Mouse (Mus musculus): ENCODE results near the gene Cldn14.
"Not testable (repeated sequence)": the region's sequence is repeated elsewhere in the genome, so short reads cannot be mapped to it uniquely, and the experiment has no call there.

Cldn14 gene

GRCm38 (mm10) chr16:94008737-94009136 is at the start of gene Cldn14:
Gene Cldn14 (minus strand): TSS chr16:94008837.
- DNase-seq (ENCODE audit: extremely low spot score): no peak

- DNase-seq (ENCODE audit: extremely low spot score): no peak
Observed at GRCm38 (mm10) chr16:94055576-94055975, 46.9 kb upstream of the Cldn14 start.

- DNase-seq (ENCODE audit: extremely low spot score): no peak
Observed at GRCm38 (mm10) chr16:94055176-94055575, 46.5 kb upstream of the Cldn14 start.

- no peak for DNase-seq (ENCODE audit: extremely low spot score)
Observed at GRCm38 (mm10) chr16:94050368-94050767, 41.7 kb upstream of the Cldn14 start.

GRCm38 (mm10) chr16:94044996-94045395 is 36.4 kb upstream of the Cldn14 start:
- DNase-seq (ENCODE audit: extremely low spot score): no peak

- DNase-seq (ENCODE audit: extremely low spot score): no peak
Observed at GRCm38 (mm10) chr16:94043797-94044196, 35.2 kb upstream of the Cldn14 start.

GRCm38 (mm10) chr16:94041065-94041712 is 32.6 kb upstream of the Cldn14 start:
- DNase-seq (ENCODE audit: extremely low spot score): peak; percentile 15

- no peak for DNase-seq (ENCODE audit: extremely low spot score)
Observed at GRCm38 (mm10) chr16:94040485-94040884, 31.8 kb upstream of the Cldn14 start.

GRCm38 (mm10) chr16:94038986-94039341 is 30.3 kb upstream of the Cldn14 start:
- DNase-seq (ENCODE audit: extremely low spot score): no peak

- peak; percentile 56 for DNase-seq (ENCODE audit: extremely low spot score)
Observed at GRCm38 (mm10) chr16:94038272-94038985, 29.8 kb upstream of the Cldn14 start.

- no peak for DNase-seq (ENCODE audit: extremely low spot score)
Observed at GRCm38 (mm10) chr16:94037280-94037679, 28.6 kb upstream of the Cldn14 start.

GRCm38 (mm10) chr16:94034152-94034551 is 25.5 kb upstream of the Cldn14 start:
- DNase-seq (ENCODE audit: extremely low spot score): no peak

- DNase-seq (ENCODE audit: extremely low spot score): no peak
Observed at GRCm38 (mm10) chr16:94032270-94032669, 23.6 kb upstream of the Cldn14 start.

- DNase-seq (ENCODE audit: extremely low spot score): no peak
Observed at GRCm38 (mm10) chr16:94023352-94024280, 15.0 kb upstream of the Cldn14 start.

GRCm38 (mm10) chr16:94019725-94020124 is 11.1 kb upstream of the Cldn14 start:
- DNase-seq (ENCODE audit: extremely low spot score): not testable (repeated sequence)

GRCm38 (mm10) chr16:94017953-94018352 is 9.3 kb upstream of the Cldn14 start:
- DNase-seq (ENCODE audit: extremely low spot score): no peak

GRCm38 (mm10) chr16:94014489-94015096 is 6.0 kb upstream of the Cldn14 start:
- DNase-seq (ENCODE audit: extremely low spot score): no peak

GRCm38 (mm10) chr16:94013328-94014086 is 4.9 kb upstream of the Cldn14 start:
- not testable (repeated sequence) for DNase-seq (ENCODE audit: extremely low spot score)

GRCm38 (mm10) chr16:94011224-94011623 is 2.6 kb upstream of the Cldn14 start:
- no peak for DNase-seq (ENCODE audit: extremely low spot score)

GRCm38 (mm10) chr16:94010633-94011032 is 2.0 kb upstream of the Cldn14 start:
- DNase-seq (ENCODE audit: extremely low spot score): no peak

GRCm38 (mm10) chr16:94010156-94010555 is 1.5 kb upstream of the Cldn14 start:
- no peak for DNase-seq (ENCODE audit: extremely low spot score)

Measured in embryo, embryonic 9.5 days (tissue).